Mouse (Mus musculus) hindbrain, embryonic 16.5 days (tissue): Measurements from ENCODE around the gene Ppp4c. TPM values are rescaled to one million over a fixed set of nuclear protein-coding genes. Genes with fewer than 3 reads are reported as not detected.

Experiments
- ATAC-seq: fragments of 200-750 bp; cut with Nextera tagmentation; 2 replicates; pipeline ENCODE4 v1.8.0; 2017; ENCODE audit warnings: moderate TSS enrichment, moderate library complexity
- H3K27ac ChIP-seq: fragments of 300-500 bp; sonication (generic); 2 replicates; pipeline ENCODE4 v1.5.1; 2014; ENCODE audit warnings: low read depth, mild to moderate bottlenecking, control low read depth, low read length, moderate library complexity
- H3K27me3 ChIP-seq: fragments of 300-500 bp; sonication (generic); replicated peaks from 2 replicates; pipeline ENCODE4 v1.6.1; 2014; ENCODE audit warnings: low read length; ENCODE audit not compliant: control insufficient read depth, insufficient read depth
- H3K36me3 ChIP-seq: fragments of 300-500 bp; sonication (generic); 2 replicates; pipeline ENCODE4 v1.6.1; 2014; ENCODE audit warnings: mild to moderate bottlenecking, low read length, moderate library complexity, mixed read lengths; ENCODE audit not compliant: control insufficient read depth, insufficient read depth
- H3K4me1 ChIP-seq: fragments of 300-500 bp; sonication (generic); 2 replicates; pipeline ENCODE4 v1.6.1; 2014; ENCODE audit warnings: low read depth, low read length; ENCODE audit not compliant: control insufficient read depth, insufficient read depth
- H3K4me2 ChIP-seq: fragments of 300-500 bp; sonication (generic); 2 replicates; pipeline ENCODE4 v1.6.1; 2014; ENCODE audit warnings: mild to moderate bottlenecking, low read length, control low read depth, moderate library complexity
- H3K4me3 ChIP-seq: fragments of 300-500 bp; sonication (generic); 2 replicates; pipeline ENCODE4 v1.5.1; 2014; ENCODE audit warnings: mild to moderate bottlenecking, low read length, control low read depth, moderate library complexity
- H3K9ac ChIP-seq: fragments of 300-500 bp; sonication (generic); 2 replicates; pipeline ENCODE4 v1.6.1; 2014; ENCODE audit warnings: low read depth, mild to moderate bottlenecking, control low read depth, low read length, moderate library complexity
- H3K9me3 ChIP-seq: fragments of 300-500 bp; sonication (generic); 2 replicates; pipeline ENCODE4 v1.6.1; 2014; ENCODE audit warnings: mild to moderate bottlenecking, low read length, moderate library complexity; ENCODE audit not compliant: control insufficient read depth
- WGBS: fragments of 180-500 bp; shearing (Covaris S2); extraction: QIAGEN DNeasy Blood & Tissue Kit; methylation state at CpG from one replicate; pipeline ENCODE4 v1.1.7; 2014; 5-methylcytosine and 5-hydroxymethylcytosine counted together
- polyA plus RNA-seq: library from polyadenylated mRNA; unstranded; fragments of >200 nt; fragmentation: Nextera tagmentation; extraction: Ambion mirVana; gene quantifications from 2 replicates; pipeline ENCODE4 v1.2.1, GENCODE M21; 2015

The Ppp4c gene
- polyA plus RNA-seq, 1 experiment from 2014 or later: 157 TPM

DNA sequence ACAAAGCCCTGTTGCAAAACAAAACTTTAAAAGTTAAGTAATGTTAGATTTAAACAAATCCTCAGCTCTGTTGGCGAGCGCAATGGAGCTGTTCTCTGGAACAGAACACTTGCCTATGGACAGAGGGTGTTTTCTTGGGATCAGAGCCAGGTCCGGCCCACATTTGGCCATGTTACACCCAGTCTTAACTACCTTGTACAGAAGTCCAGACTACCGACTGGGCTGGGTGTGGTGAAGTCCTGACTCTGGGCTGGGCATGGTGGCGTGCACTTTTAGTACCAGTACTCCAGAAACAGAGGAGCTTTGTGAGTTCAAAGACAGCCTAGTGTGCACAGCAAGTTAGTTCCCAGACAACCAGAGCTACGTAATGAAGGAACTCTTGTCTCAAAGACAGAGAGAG, 14.7 kb upstream of the Ppp4c start:
- H3K27me3 ChIP-seq: no peaks in the 10 kb centered on the region
- no peak overlapping the region for H3K27ac ChIP-seq
- no peak overlapping the region for H3K4me3 ChIP-seq
- no peak overlapping the region for H3K9ac ChIP-seq
- no peak for ATAC-seq
- WGBS: 79% methylated on average over 6 of the region's 6 CpGs
- peaks cover 13% of the 10 kb centered on the region for H3K4me1 ChIP-seq
- no peaks in the 10 kb centered on the region for H3K36me3 ChIP-seq
- no peak overlapping the region for H3K4me2 ChIP-seq
- H3K9me3 ChIP-seq: no peaks in the 10 kb centered on the region

DNA sequence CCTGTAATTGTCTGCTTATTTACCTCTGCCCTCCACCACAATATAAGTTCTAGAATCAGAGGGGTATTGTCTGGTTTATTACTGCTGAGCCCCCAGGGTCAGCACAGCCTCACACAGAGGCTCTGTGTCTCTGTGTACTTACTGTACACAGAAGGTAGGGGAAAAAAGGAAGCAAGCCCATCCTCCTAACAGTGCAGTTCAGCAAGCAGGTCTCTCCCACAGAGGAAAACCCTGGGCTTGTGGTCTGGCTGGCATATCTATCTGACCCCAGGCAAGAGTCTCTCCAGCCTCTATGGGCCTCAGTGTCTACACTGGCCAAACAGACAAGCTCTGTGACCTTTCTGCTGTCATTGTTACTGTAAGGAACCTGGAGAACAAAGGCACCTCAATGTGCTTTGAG, 11.5 kb upstream of the Ppp4c start:
- no peak overlapping the region for H3K9ac ChIP-seq
- no peak overlapping the region for H3K27ac ChIP-seq
- no peaks in the 10 kb centered on the region for H3K36me3 ChIP-seq
- no peaks in the 10 kb centered on the region for H3K27me3 ChIP-seq
- no peak overlapping the region for H3K4me3 ChIP-seq
- ATAC-seq: no peak
- no peak overlapping the region for H3K4me2 ChIP-seq
- peaks cover 18% of the 10 kb centered on the region for H3K4me1 ChIP-seq
- H3K9me3 ChIP-seq: no peaks in the 10 kb centered on the region

DNA sequence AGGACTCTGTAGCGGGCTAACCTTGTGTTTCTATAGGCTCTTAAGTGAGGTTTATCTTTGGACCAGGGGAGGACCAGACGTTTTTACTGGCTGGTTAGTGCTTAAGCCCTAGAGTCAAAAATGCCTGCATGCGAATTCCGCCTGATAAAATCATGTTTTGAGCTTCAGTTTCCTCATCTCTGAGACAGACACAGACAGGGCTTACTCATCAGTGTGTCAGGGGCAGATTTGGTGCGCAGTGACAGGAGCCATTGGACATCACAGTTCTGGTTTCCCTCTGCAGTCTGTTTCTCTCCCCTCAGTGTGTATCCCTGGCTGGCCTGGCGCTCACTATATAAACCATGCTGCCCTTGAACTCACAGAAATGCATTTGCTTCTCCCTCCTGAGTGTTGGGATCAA, 10.9 kb upstream of the Ppp4c start:
- no peak for ATAC-seq
- 93% methylated on average over 6 of the region's 6 CpGs for WGBS
- H3K36me3 ChIP-seq: no peaks in the 10 kb centered on the region
- H3K9me3 ChIP-seq: no peaks in the 10 kb centered on the region
- H3K4me2 ChIP-seq: no peak overlapping the region
- H3K4me3 ChIP-seq: no peak overlapping the region
- H3K27ac ChIP-seq: no peak overlapping the region
- peaks cover 15% of the 10 kb centered on the region for H3K4me1 ChIP-seq
- H3K9ac ChIP-seq: no peak overlapping the region
- H3K27me3 ChIP-seq: no peaks in the 10 kb centered on the region

- Histone ChIP-seq H3K9me3 (no peaks in the 10 kb centered on the region), H3K4me3 (no peak overlapping the region), H3K9ac (no peak overlapping the region), H3K27ac (no peak overlapping the region), H3K36me3 (no peaks in the 10 kb centered on the region), H3K4me2 (no peak overlapping the region), H3K4me1 (peaks cover 17% of the 10 kb centered on the region), H3K27me3 (no peaks in the 10 kb centered on the region)
- ATAC-seq: no peak
- 87% methylated on average over 11 of the region's 11 CpGs for WGBS
These were observed 10.0 kb upstream of the Ppp4c start for GRCm38 (mm10) chr7:126802134-126802889.

GRCm38 (mm10) chr7:126801057-126801422, 8.7 kb upstream of the Ppp4c start:
- H3K9me3 ChIP-seq: no peaks in the 10 kb centered on the region
- H3K4me3 ChIP-seq: no peak overlapping the region
- peaks cover 30% of the 10 kb centered on the region for H3K4me1 ChIP-seq
- no peak overlapping the region for H3K9ac ChIP-seq
- H3K27ac ChIP-seq: no peak overlapping the region
- H3K27me3 ChIP-seq: no peaks in the 10 kb centered on the region
- 92% methylated on average over 16 of the region's 16 CpGs for WGBS
- H3K36me3 ChIP-seq: peaks cover 8% of the 10 kb centered on the region
- no peak overlapping the region for H3K4me2 ChIP-seq
- no peak for ATAC-seq

GRCm38 (mm10) chr7:126800269-126801056, 8.2 kb upstream of the Ppp4c start:
- 51% methylated on average over 5 of the region's 5 CpGs for WGBS
- H3K36me3 ChIP-seq: peaks cover 11% of the 10 kb centered on the region
- H3K9ac ChIP-seq: peak overlapping the region; percentile 73
- peak overlapping the region; percentile 84 for H3K4me2 ChIP-seq
- H3K27me3 ChIP-seq: no peaks in the 10 kb centered on the region
- no peaks in the 10 kb centered on the region for H3K9me3 ChIP-seq
- peaks cover 32% of the 10 kb centered on the region for H3K4me1 ChIP-seq
- H3K27ac ChIP-seq: peak overlapping the region; percentile 96
- ATAC-seq: no peak
- peak overlapping the region; percentile 73 for H3K4me3 ChIP-seq

DNA sequence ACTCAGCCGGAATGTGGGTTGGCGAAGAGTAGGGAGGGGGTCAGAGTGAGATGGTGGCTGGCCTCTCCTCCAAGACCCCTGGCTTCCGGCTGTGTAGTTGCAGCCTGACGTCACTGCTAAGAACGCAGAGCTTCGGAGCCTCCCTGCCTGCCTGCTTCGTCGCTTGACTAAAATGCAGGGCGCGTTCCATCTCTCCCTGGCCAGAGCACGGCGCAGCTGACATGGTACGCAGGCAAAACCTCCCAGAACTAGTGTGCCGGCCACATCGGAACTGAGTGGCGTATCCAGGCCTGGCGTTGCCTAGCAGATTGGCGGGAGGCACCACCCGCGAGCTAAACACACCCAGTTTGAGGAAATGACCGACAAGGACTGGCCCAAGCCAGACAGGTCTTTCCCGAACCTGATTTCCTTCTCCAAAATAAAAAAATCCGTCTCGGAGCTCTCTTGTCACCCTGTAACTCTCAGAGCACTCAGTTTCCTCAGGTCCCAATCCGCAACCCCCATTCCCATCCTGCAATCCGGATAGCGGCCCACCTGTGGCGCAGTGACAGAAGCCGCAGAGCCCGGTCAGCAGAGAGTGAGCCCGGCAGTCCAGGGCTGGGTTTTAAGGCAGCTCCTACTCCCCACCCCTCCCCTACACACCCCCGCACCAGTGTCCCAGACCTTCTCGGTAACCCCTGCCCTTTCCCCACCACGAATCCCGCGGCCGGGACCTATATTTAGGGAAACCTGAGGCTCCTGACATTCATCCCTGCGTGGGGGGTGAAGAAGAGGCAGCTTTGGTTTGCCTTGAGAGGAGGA, 7.4 kb upstream of the Ppp4c start:
- WGBS: 1% methylated on average over 38 of the region's 38 CpGs
- Histone ChIP-seq H3K9me3 (no peaks in the 10 kb centered on the region), H3K4me1 (peaks cover 32% of the 10 kb centered on the region), H3K27me3 (no peaks in the 10 kb centered on the region), H3K27ac (peak overlapping the region; percentile 96), H3K4me2 (peak overlapping the region; percentile 84), H3K36me3 (peaks cover 19% of the 10 kb centered on the region), H3K4me3 (peak overlapping the region; percentile 73), H3K9ac (peak overlapping the region; percentile 73)
- ATAC-seq: peak; percentile 94

GRCm38 (mm10) chr7:126799050-126799467, 6.8 kb upstream of the Ppp4c start:
- Histone ChIP-seq H3K4me1 (peaks cover 32% of the 10 kb centered on the region), H3K36me3 (peaks cover 21% of the 10 kb centered on the region), H3K9me3 (no peaks in the 10 kb centered on the region), H3K9ac (peak overlapping the region; percentile 88), H3K27me3 (no peaks in the 10 kb centered on the region), H3K4me3 (peak overlapping the region; percentile 73), H3K27ac (peak overlapping the region; percentile 96), H3K4me2 (peak overlapping the region; percentile 84)
- 2% methylated on average over 26 of the region's 36 CpGs for WGBS
- peak; percentile 97 for ATAC-seq
